Mouse (Mus musculus): ENCODE data around the gene Sfxn2. TPM values are rescaled to one million over a fixed set of nuclear protein-coding genes. Genes with fewer than 3 reads are reported as not detected.

The Sfxn2 gene
- polyA plus RNA-seq, 1 experiment from 2014 or later: 5.2 TPM

- H3K4me2 ChIP-seq (replicated peaks; ENCODE audit: low read depth): no peak overlapping the region
- no peak overlapping the region for H3K4me3 ChIP-seq (ENCODE audit: low read depth, low read length)
- 60% methylated on average over 8 of the region's 8 CpGs for WGBS
- H3K27ac ChIP-seq (ENCODE audit: low read depth, low read length): no peak overlapping the region
- H3K36me3 ChIP-seq (ENCODE audit: control insufficient read depth, insufficient read depth): peaks cover 2% of the 10 kb centered on the region; the same call in 1 of the 2 replicates
- no peaks in the 10 kb centered on the region for H3K4me1 ChIP-seq (replicated peaks; ENCODE audit: control insufficient read depth, insufficient read depth, low read length)
- no peak for ATAC-seq
- no peaks in the 10 kb centered on the region for H3K27me3 ChIP-seq (replicated peaks; ENCODE audit: control insufficient read depth, insufficient read depth, low read length)
- H3K9me3 ChIP-seq (ENCODE audit: control insufficient read depth): no peaks in the 10 kb centered on the region
- no peak overlapping the region for H3K9ac ChIP-seq (ENCODE audit: low read depth, low read length)
- TF ChIP-seq CTCF (IDR thresholded peaks at IDR 0.05; ENCODE audit: low read depth): no peak
Observed at GRCm38 (mm10) chr19:46542750-46543149, 30.4 kb upstream of the Sfxn2 start.

- H3K9ac ChIP-seq (ENCODE audit: low read depth, low read length): no peak overlapping the region
- H3K4me2 ChIP-seq (replicated peaks; ENCODE audit: low read depth): no peak overlapping the region
- no peak overlapping the region for H3K4me3 ChIP-seq (ENCODE audit: low read depth, low read length)
- H3K36me3 ChIP-seq (ENCODE audit: control insufficient read depth, insufficient read depth): peaks cover 19% of the 10 kb centered on the region; the same call in 1 of the 2 replicates
- 83% methylated on average over 6 of the region's 6 CpGs for WGBS
- no peaks in the 10 kb centered on the region for H3K9me3 ChIP-seq (ENCODE audit: control insufficient read depth)
- H3K27ac ChIP-seq (ENCODE audit: low read depth, low read length): no peak overlapping the region
- ATAC-seq: no peak
- H3K27me3 ChIP-seq (replicated peaks; ENCODE audit: control insufficient read depth, insufficient read depth, low read length): no peaks in the 10 kb centered on the region
- no peak for TF ChIP-seq CTCF (IDR thresholded peaks at IDR 0.05; ENCODE audit: low read depth)
- no peaks in the 10 kb centered on the region for H3K4me1 ChIP-seq (replicated peaks; ENCODE audit: control insufficient read depth, insufficient read depth, low read length)
Observed at GRCm38 (mm10) chr19:46547565-46547964, 25.6 kb upstream of the Sfxn2 start.

- H3K4me1 ChIP-seq (replicated peaks; ENCODE audit: control insufficient read depth, insufficient read depth, low read length): no peaks in the 10 kb centered on the region
- H3K9me3 ChIP-seq (ENCODE audit: control insufficient read depth): no peaks in the 10 kb centered on the region
- H3K36me3 ChIP-seq (ENCODE audit: control insufficient read depth, insufficient read depth): peaks cover 19% of the 10 kb centered on the region; the same call in 1 of the 2 replicates
- no peak overlapping the region for H3K4me3 ChIP-seq (ENCODE audit: low read depth, low read length)
- no peak overlapping the region for H3K9ac ChIP-seq (ENCODE audit: low read depth, low read length)
- no peaks in the 10 kb centered on the region for H3K27me3 ChIP-seq (replicated peaks; ENCODE audit: control insufficient read depth, insufficient read depth, low read length)
- no peak overlapping the region for H3K27ac ChIP-seq (ENCODE audit: low read depth, low read length)
- H3K4me2 ChIP-seq (replicated peaks; ENCODE audit: low read depth): no peak overlapping the region
- no peak for ATAC-seq
- WGBS: 79% methylated on average over 10 of the region's 10 CpGs
- no peak for TF ChIP-seq CTCF (IDR thresholded peaks at IDR 0.05; ENCODE audit: low read depth)
Observed at GRCm38 (mm10) chr19:46548110-46548509, 25.1 kb upstream of the Sfxn2 start.

- no peaks in the 10 kb centered on the region for H3K9me3 ChIP-seq (ENCODE audit: control insufficient read depth)
- no peak overlapping the region for H3K9ac ChIP-seq (ENCODE audit: low read depth, low read length)
- WGBS: 94% methylated on average over 4 of the region's 4 CpGs
- H3K27me3 ChIP-seq (replicated peaks; ENCODE audit: control insufficient read depth, insufficient read depth, low read length): no peaks in the 10 kb centered on the region
- peaks cover 19% of the 10 kb centered on the region; the same call in 1 of the 2 replicates for H3K36me3 ChIP-seq (ENCODE audit: control insufficient read depth, insufficient read depth)
- no peak overlapping the region for H3K4me3 ChIP-seq (ENCODE audit: low read depth, low read length)
- no peak overlapping the region for H3K27ac ChIP-seq (ENCODE audit: low read depth, low read length)
- ATAC-seq: no peak
- no peak overlapping the region for H3K4me2 ChIP-seq (replicated peaks; ENCODE audit: low read depth)
- no peak for TF ChIP-seq CTCF (IDR thresholded peaks at IDR 0.05; ENCODE audit: low read depth)
- no peaks in the 10 kb centered on the region for H3K4me1 ChIP-seq (replicated peaks; ENCODE audit: control insufficient read depth, insufficient read depth, low read length)
Observed at GRCm38 (mm10) chr19:46550385-46550784, 22.8 kb upstream of the Sfxn2 start.

- Histone ChIP-seq H3K4me1 (replicated peaks; ENCODE audit: control insufficient read depth, insufficient read depth, low read length) (no peaks in the 10 kb centered on the region), H3K9me3 (ENCODE audit: control insufficient read depth) (no peaks in the 10 kb centered on the region), H3K4me2 (replicated peaks; ENCODE audit: low read depth) (no peak overlapping the region), H3K36me3 (ENCODE audit: control insufficient read depth, insufficient read depth) (peaks cover 19% of the 10 kb centered on the region; the same call in 1 of the 2 replicates), H3K27me3 (replicated peaks; ENCODE audit: control insufficient read depth, insufficient read depth, low read length) (no peaks in the 10 kb centered on the region), H3K27ac (ENCODE audit: low read depth, low read length) (no peak overlapping the region), H3K4me3 (ENCODE audit: low read depth, low read length) (no peak overlapping the region), H3K9ac (ENCODE audit: low read depth, low read length) (no peak overlapping the region)
- ATAC-seq: no peak
- WGBS: 82% methylated on average over 4 of the region's 4 CpGs
- no peak for TF ChIP-seq CTCF (IDR thresholded peaks at IDR 0.05; ENCODE audit: low read depth)
Observed at GRCm38 (mm10) chr19:46552496-46552895, 20.7 kb upstream of the Sfxn2 start.

GRCm38 (mm10) chr19:46553541-46553955 is 19.6 kb upstream of the Sfxn2 start:
- no peak overlapping the region for H3K27ac ChIP-seq (ENCODE audit: low read depth, low read length)
- TF ChIP-seq CTCF (IDR thresholded peaks at IDR 0.05; ENCODE audit: low read depth): no peak
- H3K27me3 ChIP-seq (replicated peaks; ENCODE audit: control insufficient read depth, insufficient read depth, low read length): no peaks in the 10 kb centered on the region

GRCm38 (mm10) chr19:46558009-46558408 is 15.2 kb upstream of the Sfxn2 start:
- Histone ChIP-seq H3K4me3 (ENCODE audit: low read depth, low read length) (no peak overlapping the region), H3K9ac (ENCODE audit: low read depth, low read length) (no peak overlapping the region), H3K4me1 (replicated peaks; ENCODE audit: control insufficient read depth, insufficient read depth, low read length) (no peaks in the 10 kb centered on the region), H3K27me3 (replicated peaks; ENCODE audit: control insufficient read depth, insufficient read depth, low read length) (no peaks in the 10 kb centered on the region), H3K9me3 (ENCODE audit: control insufficient read depth) (no peaks in the 10 kb centered on the region), H3K36me3 (ENCODE audit: control insufficient read depth, insufficient read depth) (no peaks in the 10 kb centered on the region), H3K4me2 (replicated peaks; ENCODE audit: low read depth) (no peak overlapping the region), H3K27ac (ENCODE audit: low read depth, low read length) (no peak overlapping the region)
- TF ChIP-seq CTCF (IDR thresholded peaks at IDR 0.05; ENCODE audit: low read depth): no peak
- 80% methylated on average over 8 of the region's 8 CpGs for WGBS
- no peak for ATAC-seq

More at GRCm38 (mm10) chr19:46553541-46553955, 19.6 kb upstream of the Sfxn2 start:
- Histone ChIP-seq H3K9me3 (ENCODE audit: control insufficient read depth) (no peaks in the 10 kb centered on the region), H3K4me2 (replicated peaks; ENCODE audit: low read depth) (no peak overlapping the region), H3K36me3 (ENCODE audit: control insufficient read depth, insufficient read depth) (peaks cover 19% of the 10 kb centered on the region; the same call in 1 of the 2 replicates), H3K9ac (ENCODE audit: low read depth, low read length) (no peak overlapping the region), H3K4me1 (replicated peaks; ENCODE audit: control insufficient read depth, insufficient read depth, low read length) (no peaks in the 10 kb centered on the region), H3K4me3 (ENCODE audit: low read depth, low read length) (no peak overlapping the region)
- ATAC-seq: no peak
- 52% methylated on average over 11 of the region's 11 CpGs for WGBS
